Mouse (Mus musculus) heart, adult 9 months (tissue): ENCODE measurements around the gene Prkg1.
"Not testable (repeated sequence)": the region's sequence is repeated elsewhere in the genome, so short reads cannot be mapped to it uniquely, and the experiment has no call there.

Source experiments
- DNase-seq, 2 experiments: peaks; one replicate each; pipeline ENCODE4 v3.0.0; 2022; ENCODE audit warnings: low spot score in 2 of 2

Gene Prkg1

GRCm38 (mm10) chr19:31329893-31330292 lies 434.9 kb downstream of the Prkg1 start:
- DNase-seq = no peak

GRCm38 (mm10) chr19:31304760-31305159 lies 460.1 kb downstream of the Prkg1 start:
- DNase-seq = no peak

GRCm38 (mm10) chr19:31291231-31291630 lies 473.6 kb downstream of the Prkg1 start:
- no peak for DNase-seq

- no peak for DNase-seq
Measured at GRCm38 (mm10) chr19:31284581-31284980, 480.3 kb downstream of the Prkg1 start.

- no peak for DNase-seq
Measured at GRCm38 (mm10) chr19:31284126-31284525, 480.7 kb downstream of the Prkg1 start.

- no peak for DNase-seq
Measured at GRCm38 (mm10) chr19:31283617-31284016, 481.2 kb downstream of the Prkg1 start.

GRCm38 (mm10) chr19:31279797-31280486 lies 484.9 kb downstream of the Prkg1 start:
- peak; percentile 11 to 28 for DNase-seq

GRCm38 (mm10) chr19:31262438-31262837 lies 502.4 kb downstream of the Prkg1 start:
- no peak for DNase-seq

GRCm38 (mm10) chr19:31260494-31260893 lies 504.3 kb downstream of the Prkg1 start:
- no peak for DNase-seq

- no peak for DNase-seq
Measured at GRCm38 (mm10) chr19:31255780-31256179, 509.1 kb downstream of the Prkg1 start.

GRCm38 (mm10) chr19:31232410-31232809 lies 532.4 kb downstream of the Prkg1 start:
- no peak for DNase-seq

- no peak for DNase-seq
Measured at GRCm38 (mm10) chr19:31228385-31228784, 536.4 kb downstream of the Prkg1 start.

GRCm38 (mm10) chr19:31223457-31223856 lies 541.4 kb downstream of the Prkg1 start:
- no peak for DNase-seq

GRCm38 (mm10) chr19:31219261-31219660 lies 545.6 kb downstream of the Prkg1 start:
- not testable (repeated sequence) for DNase-seq

GRCm38 (mm10) chr19:31210850-31211249 lies 554.0 kb downstream of the Prkg1 start:
- DNase-seq = no peak

GRCm38 (mm10) chr19:31210449-31210848 lies 554.4 kb downstream of the Prkg1 start:
- no peak for DNase-seq

GRCm38 (mm10) chr19:31199583-31199982 lies 565.2 kb downstream of the Prkg1 start:
- no peak for DNase-seq

- DNase-seq = no peak
Measured at GRCm38 (mm10) chr19:31198461-31198860, 566.4 kb downstream of the Prkg1 start.

- no peak for DNase-seq
Measured at GRCm38 (mm10) chr19:31197076-31197475, 567.8 kb downstream of the Prkg1 start.

- no peak for DNase-seq
Measured at GRCm38 (mm10) chr19:31188559-31189218, 576.1 kb downstream of the Prkg1 start.

GRCm38 (mm10) chr19:31180757-31181156 lies 584.1 kb downstream of the Prkg1 start:
- DNase-seq = no peak

GRCm38 (mm10) chr19:31177279-31177922 lies 587.4 kb downstream of the Prkg1 start:
- no peak for DNase-seq

- DNase-seq = no peak
Measured at GRCm38 (mm10) chr19:31170985-31171384, 593.8 kb downstream of the Prkg1 start.
